Mouse (Mus musculus) left cerebral cortex, postnatal 36 days (tissue): ENCODE measurements at regions not wholly inside any gene's neighbourhood (a gene's known extent, or its start where the extent isn't known, plus 50 kb on each side); places are given as distances from the start of the nearest gene placed in this dataset.
A peak's percentile ranks its signal among the peaks of the same experiment; 100 is the strongest.
"Not testable (repeated sequence)": the region's sequence is repeated elsewhere in the genome, so short reads cannot be mapped to it uniquely, and the experiment has no call there.

ENCODE experiments used
- DNase-seq, 2 experiments: peaks; one replicate each; pipeline ENCODE4 v3.0.0; 2021 to 2022; ENCODE audit warnings: low spot score in 2 of 2, mixed read lengths in 1 of 2
- intact Hi-C: fragments of 180-260 bp; cut with DNase I; formaldehyde crosslinking; loops from one replicate; pipeline ENCODE4 v1.15.1; 2025

DNA sequence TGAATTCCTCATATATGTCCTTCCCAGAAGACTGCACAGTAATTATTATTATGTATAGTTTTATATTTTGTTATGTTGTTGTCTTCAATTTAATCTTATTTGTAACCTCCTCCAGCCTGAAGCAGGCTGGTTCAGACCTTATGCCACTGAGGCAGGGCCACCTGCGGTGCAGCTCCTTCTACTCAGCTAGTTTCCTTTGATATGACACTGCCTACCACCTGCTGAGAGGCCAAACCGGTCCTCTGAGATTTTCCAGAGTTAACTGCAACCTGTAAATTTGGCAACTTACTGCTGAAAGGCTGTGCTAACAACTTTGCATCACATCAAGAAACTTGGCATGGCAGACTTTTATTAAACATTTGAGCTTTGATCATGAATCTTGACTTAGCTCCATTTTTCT, 691.3 kb downstream of the Dad1 start:
- intact Hi-C loops: no loop called here
- no peak for DNase-seq

DNA sequence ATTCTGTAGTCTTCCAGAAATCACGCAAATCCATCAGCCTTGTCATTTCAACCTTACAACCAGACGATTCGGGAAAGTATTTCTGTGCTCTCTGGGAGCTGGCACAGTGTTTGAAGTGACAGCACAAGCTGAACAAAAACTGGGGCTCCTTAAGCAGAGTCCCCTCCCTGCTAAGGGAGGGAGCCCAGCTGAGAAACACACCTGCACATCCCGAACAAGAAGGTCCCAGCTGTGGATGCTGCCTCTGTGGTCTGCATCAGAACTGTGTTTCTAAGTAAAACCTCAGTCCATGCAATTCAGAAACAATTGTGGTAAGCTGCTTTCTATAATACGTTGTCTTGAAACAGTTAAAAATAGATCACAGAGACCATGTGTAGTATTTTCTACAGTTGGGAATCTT, 693.8 kb downstream of the Dad1 start:
- DNase-seq: not testable (repeated sequence)

DNA sequence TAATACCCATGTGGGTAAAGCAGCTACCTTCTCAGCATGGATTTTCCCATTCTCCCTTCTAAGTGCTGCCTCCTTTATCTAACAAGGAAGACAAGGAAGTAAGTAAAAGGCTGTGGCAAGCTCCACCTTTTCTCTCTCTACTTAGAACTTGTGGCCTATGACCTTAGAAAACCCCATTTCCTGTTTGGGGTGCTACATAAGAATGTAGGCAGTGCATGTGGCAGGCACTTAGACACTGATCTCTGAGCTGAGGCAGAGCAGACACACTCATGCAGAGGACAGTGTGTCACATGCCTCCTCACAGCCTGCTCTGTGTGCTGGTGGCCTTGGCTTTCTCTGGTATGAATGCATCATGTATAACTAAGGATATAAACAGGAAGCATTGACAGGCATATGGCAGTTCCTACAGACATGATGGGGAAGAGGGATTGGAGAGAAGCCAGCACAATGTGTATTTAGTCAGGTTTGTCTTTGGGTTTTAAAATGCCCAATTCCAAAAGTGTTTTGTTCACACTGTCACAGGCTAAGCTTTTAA, 694.5 kb downstream of the Dad1 start:
- DNase-seq, intact Hi-C loops: not testable (repeated sequence)

More for the DNA sequence above, 693.8 kb downstream of the Dad1 start:
- intact Hi-C loops: not testable (repeated sequence)

DNA sequence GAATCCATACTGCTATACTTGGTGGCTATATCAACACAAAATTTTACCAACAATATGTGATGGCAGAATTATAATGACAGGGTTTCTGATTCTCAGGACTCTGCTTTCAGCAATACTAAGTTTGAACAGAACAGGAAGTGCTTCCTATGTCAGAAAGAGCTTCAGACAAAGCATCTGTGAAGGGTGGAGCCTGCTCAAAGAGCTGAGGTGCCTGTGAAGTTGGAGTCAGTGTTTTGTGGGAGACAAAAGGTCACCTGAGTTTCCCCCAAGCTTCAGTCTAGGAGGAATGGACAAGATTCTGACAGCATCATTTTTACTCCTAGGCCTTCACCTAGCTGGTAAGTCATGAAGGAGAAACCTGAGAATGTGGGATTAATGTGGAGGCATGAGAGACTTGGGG, 700.1 kb downstream of the Dad1 start:
- DNase-seq: no peak
- intact Hi-C loops: no loop called here

DNA sequence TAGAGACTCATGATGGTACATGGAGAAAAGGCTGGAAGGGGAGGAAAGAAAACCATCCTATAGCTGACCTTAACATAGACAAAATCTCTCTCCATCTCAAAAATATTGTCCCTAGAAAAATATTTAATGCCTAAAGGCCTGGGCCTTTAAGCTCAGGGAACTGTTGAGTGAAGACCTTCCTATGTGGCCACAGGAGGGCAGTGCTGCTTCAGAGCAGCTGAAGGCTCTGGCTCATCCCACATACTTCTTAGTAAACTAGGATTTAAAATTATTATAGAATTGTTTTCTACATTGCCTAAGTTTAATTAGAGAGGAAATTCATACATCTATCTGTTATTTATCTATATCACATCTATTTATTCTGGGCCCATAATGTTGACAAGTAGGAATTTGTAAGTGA, 706.5 kb downstream of the Dad1 start:
- intact Hi-C loops, DNase-seq: not testable (repeated sequence)

DNA sequence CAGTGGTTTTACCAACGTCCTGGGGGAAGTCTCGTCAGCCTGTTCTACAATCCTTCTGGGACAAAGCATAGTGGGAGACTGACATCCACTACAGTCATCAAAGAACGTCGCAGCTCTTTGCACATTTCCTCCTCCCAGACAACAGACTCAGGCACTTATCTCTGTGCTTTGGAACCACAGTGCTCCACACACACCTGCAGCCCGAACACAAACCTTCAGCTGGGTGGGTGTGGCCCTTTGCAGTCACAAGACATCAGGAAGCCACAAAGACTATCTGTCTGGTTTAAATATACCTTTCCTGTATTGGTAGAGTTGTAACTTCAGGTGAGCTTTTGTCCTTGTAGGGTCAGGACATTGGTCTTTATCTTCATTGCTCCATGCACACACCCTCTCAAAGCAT, 708.6 kb downstream of the Dad1 start:
- no peak for DNase-seq
- intact Hi-C loops: no loop called here

DNA sequence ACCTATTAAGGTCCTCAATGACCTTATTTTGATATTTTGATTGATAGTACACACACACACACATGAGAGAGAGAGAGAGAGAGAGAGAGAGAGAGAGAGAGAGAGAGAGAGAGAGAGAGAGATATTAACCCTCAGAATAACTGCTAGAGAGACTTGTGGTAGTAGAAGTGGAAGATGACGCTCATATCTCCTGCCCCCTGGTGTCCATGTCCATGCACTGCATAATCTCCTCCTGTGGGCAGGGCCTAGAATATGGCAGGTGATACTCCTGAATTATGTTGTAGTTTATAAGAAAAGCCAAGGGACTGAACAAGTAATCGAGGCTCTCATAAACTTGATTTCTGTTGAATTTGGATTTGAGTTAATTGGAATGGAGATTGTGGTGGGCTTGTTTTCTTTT, 712.3 kb downstream of the Dad1 start:
- intact Hi-C loops: not testable (repeated sequence)
- DNase-seq: peak in 1 of 2 experiments; percentile 3

DNA sequence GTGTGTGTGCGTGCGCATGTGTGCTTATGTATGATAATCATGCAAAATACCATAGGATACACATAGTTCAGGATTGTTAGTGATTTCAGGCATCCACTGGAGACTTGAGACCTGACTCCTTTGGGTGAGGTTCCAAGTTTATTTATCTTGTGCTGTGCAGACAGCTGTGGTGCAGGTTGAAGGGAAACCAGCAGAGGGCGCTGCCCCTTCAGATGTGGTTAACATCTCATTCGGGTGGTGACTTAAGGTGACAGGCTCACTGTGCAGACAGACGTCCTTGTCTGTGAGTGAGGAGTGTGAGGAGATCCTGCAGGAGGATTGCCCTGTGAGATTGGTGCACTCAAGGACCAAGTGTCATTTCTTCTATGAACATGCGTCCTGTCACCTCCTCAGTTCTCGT, 716.0 kb downstream of the Dad1 start:
- DNase-seq, intact Hi-C loops: not testable (repeated sequence)

DNA sequence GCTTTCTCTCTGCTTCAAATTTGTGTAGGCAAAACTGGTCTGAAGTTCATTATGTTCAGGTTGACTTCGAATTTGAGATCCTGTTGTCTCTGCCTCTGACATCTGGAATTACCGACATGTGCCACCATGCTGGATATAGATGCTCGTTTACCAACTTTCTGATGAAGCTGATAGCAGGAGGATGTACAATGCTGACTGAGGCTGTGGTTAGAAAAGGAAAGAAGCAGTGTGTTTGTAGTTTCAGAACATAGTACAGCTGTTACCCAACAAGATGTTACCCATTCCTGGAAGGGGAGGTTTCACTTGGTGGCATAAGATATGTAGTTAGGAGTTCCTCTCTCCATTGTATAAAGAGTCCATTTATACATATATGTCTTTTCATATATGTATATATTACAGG, 730.5 kb downstream of the Dad1 start:
- intact Hi-C loops, DNase-seq: not testable (repeated sequence)

DNA sequence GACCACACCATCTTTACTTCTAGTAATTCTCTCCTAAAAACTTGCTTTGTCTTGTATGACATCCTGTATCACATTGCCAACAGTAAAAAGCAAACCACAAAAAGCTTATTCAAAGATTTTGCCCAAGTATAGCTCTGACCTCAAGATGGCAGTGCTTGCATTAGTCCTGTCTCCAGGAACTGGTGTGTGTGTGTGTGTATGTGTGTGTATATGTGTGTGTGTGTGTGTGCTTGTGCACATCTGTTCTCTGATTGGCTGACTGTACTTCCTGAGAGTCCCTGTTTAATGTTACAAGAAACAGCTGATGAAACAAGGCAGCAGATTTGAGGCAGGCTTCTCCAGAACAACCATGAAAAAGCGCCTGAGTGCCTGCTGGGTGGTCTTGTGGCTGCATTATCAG, 735.0 kb downstream of the Dad1 start:
- intact Hi-C loops, DNase-seq: not testable (repeated sequence)

DNA sequence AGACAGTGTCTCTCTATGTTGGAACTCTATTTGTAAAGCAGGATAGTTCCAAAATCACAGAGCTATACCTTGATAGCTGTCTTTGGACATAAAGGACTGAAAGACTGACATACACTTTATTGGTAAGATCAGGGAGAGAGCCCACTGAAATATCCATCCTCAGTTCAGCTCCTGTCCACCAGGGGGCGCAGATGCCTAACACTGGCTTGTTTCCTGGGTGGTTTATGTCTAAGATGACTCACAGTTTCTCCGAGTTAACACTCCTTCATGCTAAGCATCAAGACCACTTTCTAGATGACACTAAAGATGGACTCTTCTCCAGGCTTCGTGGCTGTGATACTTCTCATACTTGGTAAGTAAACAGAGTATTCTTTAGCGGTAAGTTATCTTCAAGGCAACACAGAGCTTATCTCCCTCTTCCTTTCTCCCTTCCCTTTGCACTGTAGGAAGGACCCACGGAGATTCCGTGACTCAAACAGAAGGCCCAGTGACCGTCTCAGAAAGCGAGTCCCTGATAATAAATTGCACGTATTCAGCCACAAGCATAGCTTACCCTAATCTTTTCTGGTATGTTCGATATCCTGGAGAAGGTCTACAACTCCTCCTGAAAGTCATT, 737.2 kb downstream of the Dad1 start:
- intact Hi-C loops, DNase-seq: not testable (repeated sequence)

DNA sequence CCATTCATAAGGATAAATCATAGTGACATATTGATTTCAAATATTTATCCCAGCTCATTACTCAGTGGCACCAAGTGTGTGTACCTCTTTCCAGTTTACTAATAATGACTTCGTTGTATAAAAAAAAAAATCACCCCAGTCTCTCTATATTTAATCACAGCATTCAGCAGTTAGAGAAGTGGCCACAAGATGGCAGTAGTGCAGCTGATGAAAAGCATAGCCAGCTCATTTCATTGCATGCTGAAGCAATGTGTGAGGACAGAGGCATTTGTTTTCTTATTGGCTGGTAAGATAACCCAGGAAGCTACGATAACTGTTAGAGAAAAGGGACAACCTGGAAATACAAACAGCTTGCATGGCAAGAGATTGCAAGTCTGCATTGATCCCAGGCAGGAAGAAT, 748.5 kb downstream of the Dad1 start:
- intact Hi-C loops: not testable (repeated sequence)
- DNase-seq: peak in 1 of 2 experiments; percentile 4

DNA sequence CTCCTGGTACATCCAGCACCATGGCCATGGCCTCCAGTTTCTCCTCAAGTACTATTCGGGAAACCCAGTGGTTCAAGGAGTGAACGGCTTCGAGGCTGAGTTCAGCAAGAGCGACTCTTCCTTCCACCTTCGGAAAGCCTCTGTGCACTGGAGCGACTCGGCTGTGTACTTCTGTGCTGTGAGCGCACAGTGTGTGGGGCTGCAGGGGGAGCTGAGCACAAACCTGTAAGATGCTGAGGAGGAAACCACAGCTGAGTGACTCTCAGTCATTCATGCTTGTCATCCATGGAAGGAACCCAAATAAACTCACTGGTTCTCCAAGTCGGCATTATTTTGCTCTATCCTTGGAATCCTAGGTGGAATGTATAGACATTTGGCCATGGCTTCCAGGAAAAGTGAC, 765.5 kb downstream of the Dad1 start:
- DNase-seq, intact Hi-C loops: not testable (repeated sequence)

DNA sequence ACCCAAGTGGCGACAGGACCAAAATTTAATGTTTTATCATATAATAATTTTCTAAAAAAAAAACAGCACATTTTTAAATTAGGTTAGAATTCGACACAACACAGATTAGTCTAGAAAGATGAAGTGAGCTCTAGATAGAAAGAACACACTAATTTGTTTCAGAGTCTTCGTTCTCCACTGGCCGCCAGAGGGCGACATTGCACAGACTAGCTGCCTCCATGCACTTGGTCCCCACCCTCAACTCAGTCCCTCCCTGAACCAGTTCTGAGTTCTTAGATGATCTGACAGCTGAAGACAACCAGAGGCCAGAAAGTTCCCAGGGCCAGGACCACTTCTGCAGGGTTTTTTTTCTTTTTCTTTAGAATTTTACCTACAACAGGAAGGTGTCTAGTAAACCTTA, 766.3 kb downstream of the Dad1 start:
- DNase-seq, intact Hi-C loops: not testable (repeated sequence)

DNA sequence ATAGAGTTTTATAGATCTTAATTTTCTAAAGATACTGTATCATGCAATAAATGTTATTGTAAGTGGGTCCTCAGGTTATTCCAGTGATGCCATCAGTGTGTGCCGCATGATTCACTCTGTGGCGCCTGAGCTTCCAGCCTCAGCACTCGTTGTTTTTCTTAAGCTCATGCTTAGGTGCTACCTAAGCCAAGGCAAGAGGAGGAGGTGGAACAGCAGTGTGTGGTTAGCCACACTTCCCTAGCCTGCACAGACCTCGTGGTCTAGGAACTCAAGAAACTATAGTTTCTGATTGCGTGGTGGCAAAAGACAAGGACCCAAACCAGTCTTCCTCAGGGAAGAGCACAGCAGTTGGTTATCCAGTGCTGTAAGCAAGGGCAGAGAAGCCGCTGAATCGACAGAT, 779.7 kb downstream of the Dad1 start:
- intact Hi-C loops, DNase-seq: not testable (repeated sequence)

DNA sequence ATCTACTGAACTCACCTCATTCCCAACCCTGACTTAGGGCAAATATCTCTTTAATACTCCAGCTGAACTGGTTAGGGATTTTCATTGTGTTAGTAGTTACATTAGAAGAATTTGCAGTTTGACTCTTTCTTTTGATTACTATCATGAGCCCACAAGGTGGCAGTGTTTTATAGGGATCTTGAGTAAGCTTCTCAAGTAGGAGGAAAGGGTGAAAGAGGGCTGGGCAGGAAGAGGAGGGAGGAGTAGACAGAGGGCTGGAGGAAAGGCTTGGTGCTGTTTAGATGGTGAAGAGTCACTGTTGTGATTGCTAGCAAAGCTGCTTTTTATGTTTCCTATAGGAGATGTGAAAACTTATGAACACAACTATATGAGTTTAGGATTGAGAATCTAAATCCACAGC, 793.1 kb downstream of the Dad1 start:
- intact Hi-C loops, DNase-seq: not testable (repeated sequence)

DNA sequence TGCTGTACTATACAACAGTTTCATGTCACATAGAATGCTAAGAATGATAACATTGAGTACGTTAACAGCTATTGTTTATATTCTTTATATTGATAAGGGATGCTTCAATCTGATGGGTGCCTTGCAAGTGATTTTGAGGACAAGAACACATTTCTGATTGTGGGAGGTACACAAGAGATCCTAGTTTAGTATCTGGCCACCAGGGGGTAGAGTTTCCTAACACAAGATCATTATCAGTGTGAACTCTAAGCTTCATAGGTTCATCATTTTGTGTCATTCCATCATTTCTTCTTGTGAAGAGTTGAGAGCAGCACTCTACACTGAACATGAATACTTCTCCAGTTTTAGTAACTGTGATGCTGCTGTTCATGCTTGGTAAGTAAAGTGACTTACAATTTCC, 799.9 kb downstream of the Dad1 start:
- intact Hi-C loops: no loop called here
- no peak for DNase-seq

DNA sequence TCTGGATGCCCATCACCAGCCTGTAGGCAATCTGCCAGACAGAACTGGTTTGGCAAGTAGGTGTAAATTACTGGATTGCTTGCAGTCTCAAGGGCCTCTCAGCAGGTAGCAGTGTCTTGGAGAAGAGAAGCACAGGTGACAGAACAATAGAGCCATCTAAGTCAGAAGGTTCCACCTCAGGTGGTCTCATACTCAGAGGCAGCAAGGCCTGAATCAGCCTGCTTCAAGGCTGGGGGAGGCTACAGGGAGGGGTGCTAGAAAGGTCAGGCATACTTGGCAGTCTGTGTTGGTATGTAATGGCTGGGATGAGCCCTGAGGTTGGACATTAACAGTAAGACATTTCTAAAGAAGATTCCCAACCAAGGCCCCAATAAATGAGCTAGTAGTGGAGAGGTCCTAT, 814.3 kb downstream of the Dad1 start:
- intact Hi-C loops, DNase-seq: not testable (repeated sequence)

DNA sequence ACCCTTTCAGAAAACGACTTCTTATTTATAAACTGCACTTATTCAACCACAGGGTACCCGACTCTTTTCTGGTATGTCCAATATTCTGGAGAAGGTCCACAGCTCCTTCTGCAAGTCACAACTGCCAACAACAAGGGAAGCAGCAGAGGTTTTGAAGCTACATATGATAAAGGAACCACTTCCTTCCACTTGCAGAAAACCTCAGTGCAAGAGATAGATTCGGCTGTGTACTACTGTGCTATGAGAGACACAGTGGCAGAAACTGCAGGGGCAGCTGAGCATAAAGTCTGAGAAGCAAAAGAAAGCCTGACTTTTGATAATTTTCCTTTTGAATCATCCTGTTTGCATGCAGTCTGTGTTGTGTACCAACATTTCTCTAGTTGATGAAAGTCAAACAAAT, 823.8 kb downstream of the Dad1 start:
- DNase-seq, intact Hi-C loops: not testable (repeated sequence)

DNA sequence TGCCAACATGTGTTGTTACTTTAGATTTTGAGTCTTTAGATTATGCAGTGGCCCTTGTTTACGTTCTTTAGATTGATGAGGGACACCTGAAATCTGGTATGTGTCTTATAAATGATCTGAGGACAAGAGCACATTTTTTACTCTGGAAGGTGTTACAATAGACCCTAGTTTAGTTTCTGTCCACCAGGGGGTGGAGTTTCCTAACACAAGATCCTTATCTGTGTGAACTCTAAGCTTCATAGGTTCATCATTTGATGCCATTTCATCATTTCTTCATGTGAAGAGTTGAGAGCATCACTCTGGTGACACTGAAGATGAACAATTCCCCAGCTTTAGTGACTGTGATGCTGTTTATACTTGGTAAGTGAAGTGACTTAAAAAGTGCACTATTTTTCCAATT, 825.5 kb downstream of the Dad1 start:
- DNase-seq, intact Hi-C loops: not testable (repeated sequence)

DNA sequence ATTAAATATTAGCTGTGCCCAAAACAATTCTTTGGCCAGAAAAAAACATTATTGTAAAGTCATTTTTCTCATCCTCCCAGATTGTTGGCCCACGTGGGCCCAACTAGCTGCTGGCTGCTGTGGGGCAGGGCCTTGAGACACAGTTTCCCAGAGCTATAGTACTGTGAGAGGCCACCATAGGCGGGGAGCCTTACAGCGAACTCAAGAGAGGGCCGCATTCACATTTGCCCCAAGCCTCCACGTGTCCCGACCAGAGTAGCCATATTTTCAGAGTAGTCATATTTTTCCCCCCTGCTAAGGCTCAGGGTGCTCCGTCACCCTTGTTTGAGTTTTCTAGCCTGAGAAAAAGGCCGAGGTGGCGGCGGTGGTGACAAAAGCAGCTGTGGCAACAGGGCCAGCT, 826.3 kb downstream of the Dad1 start:
- not testable (repeated sequence) for DNase-seq

DNA sequence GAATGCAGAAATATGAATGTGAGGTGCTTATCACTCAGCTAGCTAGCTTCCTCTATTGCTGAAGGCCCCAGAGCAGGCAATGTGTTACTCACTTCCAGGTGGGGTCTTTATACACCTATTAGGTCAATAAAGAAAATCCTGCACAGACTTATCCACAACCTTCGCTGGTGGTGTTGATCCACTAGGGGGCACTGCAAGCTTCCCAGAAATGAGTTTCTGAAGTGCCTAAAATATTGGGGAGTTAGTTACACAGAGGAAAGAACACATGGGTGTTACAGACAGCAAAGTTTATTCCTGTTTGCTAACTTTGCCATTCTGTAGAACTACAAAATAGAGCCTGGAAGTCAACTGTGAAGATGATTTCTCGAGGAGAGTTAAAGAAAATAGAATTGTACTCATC, 836.9 kb downstream of the Dad1 start:
- intact Hi-C loops, DNase-seq: not testable (repeated sequence)

More for the DNA sequence above, 826.3 kb downstream of the Dad1 start:
- intact Hi-C loops: not testable (repeated sequence)
